Mouse (Mus musculus) 3T3-L1 (cell line): Measurements from ENCODE around the gene Misp.

Experiments
- DNase-seq: peaks from one replicate; pipeline ENCODE4 v3.0.0-alpha.2; 2015; ENCODE audit warnings: low read depth, low spot score

Gene Misp

DNA sequence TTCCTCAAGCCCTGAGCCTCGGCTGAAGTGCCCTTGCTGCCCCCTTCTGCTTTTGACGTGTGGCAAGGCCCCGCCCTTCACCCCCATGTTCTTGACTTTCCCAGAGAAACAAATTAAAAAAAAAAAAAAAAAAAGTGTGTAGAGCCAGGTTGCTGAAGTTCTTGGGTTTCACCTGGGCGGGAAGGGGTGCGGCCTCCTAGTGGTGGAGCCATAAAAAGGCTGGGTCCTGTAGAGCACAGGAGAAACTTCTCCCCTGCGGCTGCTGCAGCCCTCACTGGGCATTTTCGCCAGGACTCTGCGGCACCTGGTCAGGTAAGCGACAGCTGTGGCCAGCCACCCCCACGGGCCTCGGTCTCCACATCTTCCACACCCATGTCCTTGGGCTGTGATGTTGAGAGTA is at the start of gene Misp:
TSS of gene Misp (plus strand) at position 208 of the 400 bp plus-strand sequence.
- DNase-seq = no peak

- DNase-seq = no peak
Measured at GRCm38 (mm10) chr10:79772320-79772719, 48.5 kb upstream of the Misp start.

DNA sequence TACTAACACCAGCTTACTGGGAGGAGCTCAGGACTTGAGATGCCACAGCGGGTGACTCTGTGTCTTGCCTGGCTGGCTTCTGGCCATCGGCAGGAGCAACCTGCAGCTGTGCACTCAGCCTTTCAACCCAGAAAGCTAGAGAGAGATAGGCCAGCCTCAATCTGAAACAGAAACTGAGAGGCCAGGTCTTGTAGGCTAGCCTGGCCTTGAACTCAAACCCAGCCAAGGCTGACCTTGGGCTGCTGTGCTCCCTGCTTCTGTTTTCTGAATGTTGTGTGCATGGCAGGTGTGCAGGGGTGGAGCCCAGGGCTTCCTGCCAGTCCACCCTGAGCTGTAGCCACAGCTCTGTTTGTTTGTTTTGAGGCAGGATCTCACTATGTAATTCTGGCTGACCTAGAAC is 47.6 kb upstream of the Misp start:
- DNase-seq = no peak

DNA sequence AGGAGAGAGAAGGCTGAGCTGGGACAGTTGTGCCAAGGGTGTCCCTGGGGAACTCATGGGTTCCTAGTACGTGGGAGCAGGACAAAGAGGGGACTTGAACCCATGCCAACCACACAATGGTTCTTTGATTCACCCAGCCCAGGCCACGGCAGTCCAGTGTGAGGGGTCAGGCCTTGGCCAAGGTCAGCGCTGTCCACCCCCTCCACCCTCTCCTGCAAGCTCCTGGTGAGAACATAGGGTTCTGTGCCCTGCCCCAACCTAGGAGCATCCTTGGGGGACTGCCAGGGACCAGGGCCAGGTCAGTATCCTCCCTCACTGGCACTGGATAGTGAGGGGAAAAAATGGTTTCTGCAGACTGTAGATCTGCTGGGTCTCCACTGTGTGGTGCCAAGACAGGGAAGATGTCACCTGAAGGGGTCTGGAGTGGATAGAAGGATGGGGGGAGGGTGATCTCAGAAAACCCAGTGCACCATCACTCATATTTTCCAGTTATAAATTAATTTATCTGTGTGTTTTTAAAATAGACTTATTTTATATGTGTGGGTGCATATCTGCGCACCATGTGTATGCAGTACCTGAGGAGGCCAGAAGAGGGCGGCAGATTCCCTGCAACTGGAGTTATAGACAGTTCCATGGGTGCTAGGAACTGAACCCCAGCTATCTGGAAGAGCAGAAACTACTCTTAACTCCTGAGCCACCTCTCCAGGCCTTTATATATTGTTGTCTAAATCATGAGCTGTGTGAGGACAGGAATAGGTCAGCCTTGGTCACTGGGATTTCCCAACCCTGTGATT is 46.1 kb upstream of the Misp start:
- no peak for DNase-seq

GRCm38 (mm10) chr10:79777103-79777531 is 43.7 kb upstream of the Misp start, which contains the start of gene Fstl3:
Gene Fstl3 (plus strand): TSS chr10:79777272.
- DNase-seq = no peak

DNA sequence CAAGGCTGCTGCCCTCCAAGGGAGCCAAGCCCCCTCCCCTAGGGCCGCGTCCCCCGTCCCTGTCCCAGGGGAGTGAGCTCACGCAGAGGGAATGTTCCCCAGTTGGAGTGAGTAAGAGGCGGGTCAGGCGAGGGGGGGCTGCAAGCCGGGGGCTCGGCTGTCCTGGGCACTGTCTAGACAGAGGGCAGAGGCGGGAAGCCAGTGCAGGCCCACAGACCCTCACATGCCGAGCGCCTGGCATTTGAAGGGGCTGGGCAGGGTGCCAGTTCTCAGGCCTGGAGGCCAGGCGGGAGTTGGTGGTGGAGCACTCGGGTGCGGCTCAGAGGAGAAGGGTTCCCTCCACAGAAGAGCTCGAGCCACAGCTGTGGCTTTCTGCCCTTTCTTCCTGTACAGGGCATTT is 42.8 kb upstream of the Misp start:
- no peak for DNase-seq

GRCm38 (mm10) chr10:79779193-79779592 is 41.6 kb upstream of the Misp start:
- no peak for DNase-seq

DNA sequence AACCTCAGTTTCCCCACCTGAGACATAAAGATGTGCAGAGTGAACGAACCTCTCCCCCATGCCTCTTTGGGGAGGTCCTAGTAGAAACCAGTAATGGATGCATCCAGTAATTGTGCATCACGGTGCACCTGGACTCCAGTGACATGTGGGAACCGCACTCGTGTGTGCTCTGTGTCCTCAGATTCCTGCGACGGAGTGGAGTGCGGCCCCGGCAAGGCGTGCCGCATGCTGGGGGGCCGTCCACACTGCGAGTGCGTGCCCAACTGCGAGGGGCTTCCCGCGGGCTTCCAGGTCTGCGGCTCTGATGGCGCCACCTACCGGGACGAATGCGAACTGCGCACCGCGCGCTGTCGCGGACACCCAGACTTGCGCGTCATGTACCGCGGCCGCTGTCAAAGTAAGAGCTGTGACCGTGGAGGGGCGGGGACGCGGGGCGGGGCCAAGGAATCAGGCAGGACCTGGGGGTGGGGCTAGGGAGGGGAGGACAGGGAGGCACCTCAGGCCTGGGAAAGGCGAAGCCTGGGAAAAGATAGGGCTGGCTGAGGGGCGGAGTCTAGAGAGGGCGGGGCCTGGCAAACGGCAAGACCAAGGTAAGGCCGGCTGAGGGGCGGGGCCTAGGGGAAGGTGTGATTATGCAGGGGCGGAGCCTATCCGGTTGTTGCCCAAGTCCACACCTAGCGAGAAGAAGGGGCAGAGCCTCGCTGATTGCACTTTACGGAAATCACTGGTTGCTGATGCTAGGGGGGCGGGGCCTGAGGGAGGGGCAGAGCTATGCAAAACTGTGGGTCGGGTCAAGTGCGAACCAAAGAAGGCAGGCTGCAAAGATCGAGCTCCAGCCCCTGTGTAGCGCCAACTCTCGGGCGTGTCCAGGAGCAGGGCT is 40.8 kb upstream of the Misp start:
- no peak for DNase-seq

GRCm38 (mm10) chr10:79780664-79781015 is 40.1 kb upstream of the Misp start:
- no peak for DNase-seq

DNA sequence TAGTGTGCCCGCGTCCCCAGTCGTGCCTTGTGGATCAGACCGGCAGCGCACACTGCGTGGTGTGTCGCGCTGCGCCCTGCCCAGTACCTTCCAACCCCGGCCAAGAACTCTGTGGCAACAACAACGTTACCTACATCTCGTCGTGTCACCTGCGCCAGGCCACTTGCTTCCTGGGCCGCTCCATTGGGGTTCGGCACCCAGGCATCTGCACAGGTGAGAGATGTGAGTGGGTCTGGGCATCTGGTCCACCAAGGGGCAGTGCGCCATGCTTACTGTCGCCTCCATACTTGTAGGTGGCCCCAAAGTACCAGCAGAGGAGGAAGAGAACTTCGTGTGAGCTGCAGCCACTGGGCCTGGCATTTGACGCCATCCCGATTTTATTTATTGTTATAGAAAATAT is 39.6 kb upstream of the Misp start:
- no peak for DNase-seq

- DNase-seq = no peak
Measured at GRCm38 (mm10) chr10:79781956-79782355, 38.8 kb upstream of the Misp start.

DNA sequence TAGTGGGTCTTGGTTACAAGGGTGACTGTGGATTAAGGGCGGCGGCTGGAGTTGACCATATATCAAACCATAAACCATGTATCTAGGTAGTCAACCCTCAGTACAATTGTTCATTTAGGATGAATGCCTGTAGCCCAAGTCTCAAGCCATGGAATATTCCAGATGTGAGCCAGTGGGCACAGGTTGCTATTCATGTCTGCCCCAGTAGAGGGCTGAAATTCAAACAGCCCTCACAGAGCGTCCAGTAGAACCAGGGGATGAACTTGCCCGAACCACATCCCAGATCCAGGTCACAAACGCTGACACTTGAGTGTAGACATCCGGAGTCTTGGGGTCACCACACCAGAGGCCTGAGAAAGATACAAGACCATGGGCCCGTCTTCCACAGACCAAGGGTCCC is 37.7 kb upstream of the Misp start:
- peak; percentile 62 for DNase-seq

DNA sequence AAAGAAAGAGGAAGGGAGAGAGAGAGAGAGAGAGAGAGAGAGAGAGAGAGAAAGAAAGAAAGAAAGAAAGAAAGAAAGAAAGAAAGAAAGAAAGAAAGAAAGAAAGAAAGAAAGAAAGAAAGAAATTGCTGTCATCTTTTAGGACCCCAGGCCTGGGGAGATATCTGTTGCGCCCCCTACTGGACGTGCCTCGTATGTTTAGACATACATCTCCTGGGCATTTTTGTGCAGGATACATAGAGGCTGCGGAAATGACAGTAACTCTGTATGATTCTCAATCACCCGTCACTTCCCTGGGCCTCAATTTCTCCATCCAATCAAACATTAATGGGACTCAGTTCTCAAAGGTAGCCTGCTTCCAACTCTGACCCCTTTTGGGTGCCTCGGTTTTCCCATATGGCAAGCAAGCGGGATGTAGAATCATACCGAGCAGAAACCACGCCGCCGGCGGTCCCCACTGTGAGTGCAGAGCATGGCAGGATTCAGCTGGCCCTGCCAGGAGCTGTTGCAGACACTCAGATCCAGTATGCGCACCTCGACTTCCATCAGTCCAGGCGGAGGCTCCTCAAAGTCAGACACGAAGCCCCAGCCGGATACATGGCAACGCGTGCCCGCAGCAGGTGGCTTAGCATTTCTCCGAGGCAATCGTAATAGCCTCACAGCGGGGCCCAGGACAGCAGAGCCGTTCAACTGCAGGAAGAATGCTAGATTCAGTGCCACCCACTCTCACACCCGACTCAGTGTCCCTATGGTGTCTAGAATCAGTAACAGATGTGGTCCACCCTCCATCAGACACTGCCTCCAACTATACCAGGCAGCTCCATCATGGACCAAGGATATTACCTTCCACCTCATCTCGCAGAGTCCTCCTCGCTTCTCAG is 36.6 kb upstream of the Misp start:
- DNase-seq = peak; percentile 51

DNA sequence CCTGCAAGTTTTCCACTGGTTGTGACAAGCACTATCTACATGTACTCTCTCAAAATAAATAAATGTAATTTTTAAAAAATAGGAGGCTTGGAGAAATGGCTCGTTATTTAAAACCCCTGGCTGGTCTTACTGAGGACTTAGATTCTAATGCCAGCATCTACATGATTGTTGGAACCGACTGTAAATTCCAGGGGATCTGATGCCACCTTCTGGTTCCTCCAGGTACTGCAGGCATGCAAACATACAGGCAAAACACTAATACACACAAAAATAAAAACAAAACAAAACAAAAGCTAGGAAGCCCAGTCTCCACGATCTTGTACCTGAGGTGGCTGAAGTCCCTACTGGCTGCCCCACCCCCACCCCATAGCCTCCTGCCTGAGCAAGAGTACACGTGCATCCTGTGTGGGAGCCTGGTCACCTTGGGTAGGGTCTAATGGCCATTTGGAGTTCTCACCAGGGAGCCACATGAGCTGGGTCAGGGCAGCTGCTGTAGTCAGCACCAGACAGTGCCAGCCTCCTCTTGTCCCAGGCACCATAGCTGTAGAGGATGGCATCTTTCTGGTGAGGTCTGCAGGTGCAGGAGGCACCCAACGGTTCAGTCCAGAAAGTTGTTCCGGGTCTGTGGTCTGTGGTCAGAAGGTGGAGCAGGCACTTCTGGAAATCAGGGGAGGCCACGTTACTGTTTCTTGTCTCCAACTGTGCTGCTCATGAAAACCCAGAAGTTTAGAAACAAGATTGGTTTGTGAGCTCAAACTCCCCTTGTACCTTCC is 32.2 kb upstream of the Misp start:
- peak; percentile 88 for DNase-seq

DNA sequence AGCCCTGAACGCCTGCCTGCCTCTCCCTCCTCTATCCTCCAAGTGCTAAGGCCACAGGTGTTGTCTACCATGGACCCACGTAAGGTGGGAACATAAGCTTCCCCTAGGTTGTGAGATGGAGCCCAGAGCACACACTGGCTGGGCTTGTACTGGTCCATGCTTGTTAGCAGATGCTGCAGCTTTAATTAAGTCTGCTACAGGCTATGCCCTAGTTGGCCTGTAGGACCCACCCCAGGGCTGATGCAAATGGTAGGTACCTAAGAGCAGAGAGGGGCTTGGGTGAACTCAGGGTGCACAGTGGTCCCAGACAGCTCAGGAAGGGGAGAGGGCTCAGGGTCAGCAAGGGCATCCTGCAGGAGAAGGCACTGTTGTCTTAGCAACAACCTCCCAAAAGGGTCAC is 31.2 kb upstream of the Misp start:
- no peak for DNase-seq

DNA sequence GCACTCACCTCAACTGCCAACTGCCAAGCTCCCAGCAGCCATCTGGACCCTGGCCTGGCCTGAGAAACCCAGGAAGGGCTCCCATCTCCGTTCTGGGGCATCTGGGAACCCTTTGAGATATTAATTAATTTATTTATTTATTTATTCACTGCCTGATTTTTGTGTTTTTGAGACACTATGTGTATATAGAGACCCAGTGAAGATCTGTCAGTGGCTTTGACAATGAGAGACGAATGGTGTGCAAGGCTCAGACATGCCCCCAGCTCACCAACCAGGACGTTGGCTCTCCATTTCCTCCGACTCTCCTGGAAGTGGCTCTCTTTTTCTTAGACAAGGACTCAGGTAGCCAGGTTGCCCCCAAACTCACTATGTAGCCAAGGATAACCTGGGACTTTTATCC is 29.9 kb upstream of the Misp start, which contains the start of gene Prss57:
TSS of gene Prss57 (minus strand) at position 101 of the 400 bp plus-strand sequence.
- no peak for DNase-seq

DNA sequence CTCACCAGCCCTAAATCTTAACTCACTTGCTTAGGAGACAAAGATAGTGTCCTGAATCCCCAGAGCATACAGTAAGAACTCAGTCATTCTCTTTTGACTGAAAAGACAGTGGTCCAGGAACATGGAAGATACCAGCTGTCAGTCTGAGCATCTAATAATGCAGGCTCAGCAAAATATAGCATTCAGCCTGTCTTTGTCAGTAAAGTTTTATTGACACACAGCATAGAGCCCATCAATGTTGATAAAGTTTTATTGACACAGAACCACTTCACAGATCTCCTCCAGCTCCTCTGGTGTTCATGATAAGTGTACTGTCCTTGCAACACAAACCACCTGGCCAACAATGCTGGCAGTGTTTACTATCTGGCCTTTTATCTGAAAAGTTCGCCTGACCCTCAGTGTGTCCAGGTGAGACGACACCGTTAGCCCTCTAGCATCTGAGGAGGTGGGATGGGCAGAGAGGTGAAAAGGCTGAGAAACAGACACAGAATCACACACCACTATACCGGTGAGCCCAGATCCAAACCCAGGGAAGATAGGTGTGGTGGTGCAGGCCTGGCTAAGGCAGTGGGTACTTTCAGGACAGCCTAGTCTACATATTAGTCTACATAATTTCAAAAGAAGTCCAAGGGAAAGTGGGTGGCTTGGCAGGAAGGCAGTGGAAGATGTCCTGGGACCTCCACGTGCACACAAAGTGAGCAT is 28.3 kb upstream of the Misp start:
- no peak for DNase-seq

DNA sequence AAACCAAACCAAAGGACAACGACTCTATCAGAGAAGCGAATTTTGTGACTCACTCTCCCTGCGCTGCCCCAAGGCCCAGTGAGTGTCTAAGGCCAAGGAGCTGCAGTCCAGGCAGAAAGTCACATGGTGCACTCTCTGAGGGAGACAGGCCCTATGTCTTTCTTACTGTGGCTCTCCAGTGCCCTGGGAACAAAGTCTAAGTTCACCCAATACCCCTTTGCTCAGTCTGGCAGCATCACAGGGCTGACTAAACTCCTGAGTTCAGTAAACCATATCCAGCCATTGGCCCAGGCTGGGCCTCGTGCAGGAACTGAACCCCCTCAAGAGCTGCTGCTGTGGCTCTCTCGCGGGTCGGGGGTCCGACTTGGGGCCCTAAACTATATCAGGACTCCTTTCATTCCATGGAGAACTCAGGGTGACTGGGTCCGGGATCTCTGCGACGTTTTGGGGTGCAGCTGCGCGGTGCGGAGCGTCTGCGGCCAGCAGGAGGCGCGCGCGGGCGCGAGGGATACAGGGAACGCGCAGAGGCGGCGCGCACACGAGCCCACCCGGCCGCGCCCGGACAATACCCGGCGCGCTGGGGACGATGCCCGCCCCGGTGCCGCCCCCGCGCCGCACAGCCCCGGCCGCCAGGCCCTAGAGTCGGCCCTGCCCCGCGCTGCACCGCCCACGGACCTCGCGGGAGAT is 27.6 kb upstream of the Misp start, which contains the start of gene Palm:
TSS of gene Palm (plus strand) at position 522 of the 687 bp plus-strand sequence.
- peak; percentile 66 for DNase-seq

DNA sequence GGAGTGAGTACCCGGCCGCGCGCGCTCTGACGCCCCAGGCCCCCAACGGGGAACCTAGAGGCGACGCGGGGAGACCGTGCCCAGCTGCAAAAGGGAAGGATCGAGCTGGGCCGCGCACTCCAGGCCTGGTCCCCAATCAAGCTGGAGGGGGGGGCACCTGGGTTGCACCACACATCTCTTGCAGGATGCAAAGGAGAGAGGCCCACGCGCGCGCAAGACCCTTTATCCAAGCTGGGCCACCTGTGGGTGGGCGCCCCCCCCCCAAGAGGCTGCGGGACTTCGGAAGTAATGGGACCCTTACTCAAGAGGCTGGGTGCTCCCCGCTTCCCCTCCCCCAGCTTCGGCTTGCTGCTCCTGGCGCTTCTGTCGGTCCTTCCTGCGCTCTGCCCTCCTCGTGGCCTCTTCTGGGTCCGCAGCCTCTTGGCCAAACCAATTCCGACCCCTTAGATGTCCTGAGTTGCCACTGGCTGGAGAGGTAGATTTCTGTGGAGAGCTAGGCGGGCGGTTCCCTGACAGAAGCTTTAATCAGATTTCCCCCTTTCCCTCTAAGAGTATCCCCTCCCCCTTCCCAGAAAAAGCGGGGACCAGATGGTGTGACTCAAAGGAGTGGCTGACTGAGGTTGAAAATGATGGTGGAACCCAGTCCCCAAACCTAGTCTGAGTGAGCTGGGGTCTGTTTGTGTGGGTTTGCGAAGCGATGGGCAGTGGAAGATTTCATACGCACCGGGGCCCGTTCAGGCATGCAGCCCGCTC is 26.9 kb upstream of the Misp start:
- peak; percentile 52 for DNase-seq
